21 mouse cellular contexts compared by ENCODE assay signal in genomic region chr8:41551925-41552414, GRCm38 (mm10).
A peak's percentile ranks its signal among the peaks of the same experiment; 100 is the strongest.
DNase-seq lines count a peak whose midpoint lies in the region; ATAC-seq and TF ChIP-seq lines count a peak whose summit lies in the region.
"Had no signal": no experiment of that assay in that cellular context is flagged by ENCODE, and none has a peak within 500 bp of the region (broad histone marks: within the 10 kb centered on the region; RNA-seq: fewer than 3 reads in every experiment).

No protein-coding gene starts in this region.

- no peak overlapping the region for H3K27ac ChIP-seq in kidney, embryonic 15.5 days
- H3K27ac ChIP-seq in embryonic facial prominence, embryonic 10.5 days (replicated peaks), result no peak overlapping the region
- peak overlapping the region; percentile 77 for H3K27ac ChIP-seq in limb, embryonic 10.5 days
- no peak overlapping the region for H3K27ac ChIP-seq in limb, embryonic 14.5 days (replicated peaks; ENCODE audit: low read depth, low read length)
- H3K27ac ChIP-seq: embryonic facial prominence, embryonic 12.5 days; forebrain, embryonic 12.5 days; heart, embryonic 10.5 days; hindbrain, embryonic 12.5 days had no signal

- H3K9ac ChIP-seq in kidney, embryonic 15.5 days, result no peak overlapping the region
- no peak overlapping the region for H3K9ac ChIP-seq in limb, embryonic 14.5 days (ENCODE audit: low read depth, low read length, severe bottlenecking)
- H3K9ac ChIP-seq: embryonic facial prominence, embryonic 12.5 days; forebrain, embryonic 12.5 days; hindbrain, embryonic 12.5 days had no signal

- no peaks in the 10 kb centered on the region for H3K27me3 ChIP-seq in kidney, embryonic 15.5 days
- no peaks in the 10 kb centered on the region for H3K27me3 ChIP-seq in embryonic facial prominence, embryonic 10.5 days (replicated peaks; ENCODE audit: low read depth, poor library complexity, severe bottlenecking)
- no peaks in the 10 kb centered on the region for H3K27me3 ChIP-seq in limb, embryonic 10.5 days (ENCODE audit: low read depth, poor library complexity, severe bottlenecking)
- no peaks in the 10 kb centered on the region for H3K27me3 ChIP-seq in limb, embryonic 14.5 days (ENCODE audit: control insufficient read depth, insufficient read depth, low read length)
- H3K27me3 ChIP-seq: embryonic facial prominence, embryonic 12.5 days; forebrain, embryonic 12.5 days; hindbrain, embryonic 12.5 days had no signal

- no peaks in the 10 kb centered on the region for H3K36me3 ChIP-seq in kidney, embryonic 15.5 days
- H3K36me3 ChIP-seq in embryonic facial prominence, embryonic 10.5 days (replicated peaks), result no peaks in the 10 kb centered on the region
- H3K36me3 ChIP-seq in limb, embryonic 10.5 days, result no peaks in the 10 kb centered on the region
- no peaks in the 10 kb centered on the region for H3K36me3 ChIP-seq in limb, embryonic 14.5 days (ENCODE audit: control insufficient read depth, insufficient read depth, low read length)
- H3K36me3 ChIP-seq: embryonic facial prominence, embryonic 12.5 days; forebrain, embryonic 12.5 days; heart, embryonic 10.5 days; hindbrain, embryonic 12.5 days had no signal

- DNase-seq in kidney, adult 8-10 months, result no peak
- peak; percentile 28 for DNase-seq in embryonic facial prominence, embryonic 10.5 days (ENCODE audit: low spot score)
- peak; percentile 45 for DNase-seq in limb, embryonic 10.5 days (ENCODE audit: low spot score)
- peak; percentile 32 for DNase-seq in limb, embryonic 14.5 days (ENCODE audit: low spot score)
- no peak for DNase-seq in right cerebral cortex, adult 2 months (ENCODE audit: low spot score in 2 of 2)
- no peak for DNase-seq in gastrocnemius, postnatal 25 days
- DNase-seq: adrenal gland, adult 2 months; adrenal gland, postnatal 25 days; cerebellum, adult 18-20 months; cerebellum, adult 9-11 months; heart, adult 18-20 months; heart, postnatal 10 days; heart, postnatal 4 days had no signal

- ATAC-seq in kidney, embryonic 15.5 days (replicated peaks; ENCODE audit: low FRiP score), result no peak
- ATAC-seq in limb, embryonic 14.5 days (ENCODE audit: low FRiP score, low read depth), result peak; percentile 19; the same call in 1 of the 2 replicates
- ATAC-seq: forebrain, embryonic 16.5 days; hindbrain, embryonic 16.5 days; inflammation-experienced regulatory T-cells, adult 6 months had no signal

- H3K9me3 ChIP-seq in kidney, embryonic 15.5 days (replicated peaks), result no peaks in the 10 kb centered on the region
- H3K9me3 ChIP-seq in embryonic facial prominence, embryonic 10.5 days, result no peaks in the 10 kb centered on the region
- no peaks in the 10 kb centered on the region for H3K9me3 ChIP-seq in limb, embryonic 10.5 days (replicated peaks)
- no peaks in the 10 kb centered on the region for H3K9me3 ChIP-seq in limb, embryonic 14.5 days (ENCODE audit: control insufficient read depth, low read length)
- H3K9me3 ChIP-seq: embryonic facial prominence, embryonic 12.5 days; forebrain, embryonic 12.5 days; heart, embryonic 10.5 days; hindbrain, embryonic 12.5 days had no signal

- H3K4me3 ChIP-seq in kidney, embryonic 15.5 days (replicated peaks), result no peak overlapping the region
- no peak overlapping the region for H3K4me3 ChIP-seq in embryonic facial prominence, embryonic 10.5 days
- H3K4me3 ChIP-seq in limb, embryonic 10.5 days, result no peak overlapping the region
- no peak overlapping the region for H3K4me3 ChIP-seq in limb, embryonic 14.5 days (replicated peaks; ENCODE audit: low read length)
- H3K4me3 ChIP-seq: embryonic facial prominence, embryonic 12.5 days; forebrain, embryonic 12.5 days; heart, embryonic 10.5 days; hindbrain, embryonic 12.5 days had no signal

- peaks cover 8% of the 10 kb centered on the region; the same call in 1 of the 2 replicates for H3K4me1 ChIP-seq in kidney, embryonic 15.5 days
- peaks cover 46% of the 10 kb centered on the region for H3K4me1 ChIP-seq in embryonic facial prominence, embryonic 10.5 days
- H3K4me1 ChIP-seq in limb, embryonic 10.5 days, result peaks cover 56% of the 10 kb centered on the region
- peaks cover 35% of the 10 kb centered on the region for H3K4me1 ChIP-seq in limb, embryonic 14.5 days (ENCODE audit: control insufficient read depth, insufficient read depth, low read length)
- H3K4me1 ChIP-seq: forebrain, embryonic 12.5 days; heart, embryonic 10.5 days; hindbrain, embryonic 12.5 days had no signal

- TF ChIP-seq POLR2A in limb, embryonic 14.5 days (IDR thresholded peaks at IDR 0.05; ENCODE audit: borderline replicate concordance, extremely low read depth, insufficient read depth, insufficient read length), result no peak

- peak overlapping the region; percentile 25 for H3K4me2 ChIP-seq in kidney, embryonic 15.5 days
- peak overlapping the region; percentile 18 for H3K4me2 ChIP-seq in limb, embryonic 14.5 days (replicated peaks; ENCODE audit: low read depth, low read length, severe bottlenecking)
- H3K4me2 ChIP-seq: embryonic facial prominence, embryonic 12.5 days; forebrain, embryonic 12.5 days; hindbrain, embryonic 12.5 days had no signal

- WGBS in kidney, embryonic 15.5 days, result 43% methylated on average over 15 of the region's 15 CpGs
- 64% methylated on average over 15 of the region's 15 CpGs for WGBS in embryonic facial prominence, embryonic 10.5 days
- 48% methylated on average over 15 of the region's 15 CpGs for WGBS in limb, embryonic 10.5 days
- WGBS in limb, embryonic 14.5 days, result 22% methylated on average over 15 of the region's 15 CpGs

Comparison
In these comparisons a context has a peak if more than half of its experiments do, and no peak if none do; other contexts are left out.
1. DNase-seq: peak in embryonic facial prominence, embryonic 10.5 days (single experiment), limb, embryonic 10.5 days (single experiment) and limb, embryonic 14.5 days (single experiment); none in kidney, adult 8-10 months (0 of 2), right cerebral cortex, adult 2 months (0 of 2) and gastrocnemius, postnatal 25 days (single experiment).